In the genomic region with DNA sequence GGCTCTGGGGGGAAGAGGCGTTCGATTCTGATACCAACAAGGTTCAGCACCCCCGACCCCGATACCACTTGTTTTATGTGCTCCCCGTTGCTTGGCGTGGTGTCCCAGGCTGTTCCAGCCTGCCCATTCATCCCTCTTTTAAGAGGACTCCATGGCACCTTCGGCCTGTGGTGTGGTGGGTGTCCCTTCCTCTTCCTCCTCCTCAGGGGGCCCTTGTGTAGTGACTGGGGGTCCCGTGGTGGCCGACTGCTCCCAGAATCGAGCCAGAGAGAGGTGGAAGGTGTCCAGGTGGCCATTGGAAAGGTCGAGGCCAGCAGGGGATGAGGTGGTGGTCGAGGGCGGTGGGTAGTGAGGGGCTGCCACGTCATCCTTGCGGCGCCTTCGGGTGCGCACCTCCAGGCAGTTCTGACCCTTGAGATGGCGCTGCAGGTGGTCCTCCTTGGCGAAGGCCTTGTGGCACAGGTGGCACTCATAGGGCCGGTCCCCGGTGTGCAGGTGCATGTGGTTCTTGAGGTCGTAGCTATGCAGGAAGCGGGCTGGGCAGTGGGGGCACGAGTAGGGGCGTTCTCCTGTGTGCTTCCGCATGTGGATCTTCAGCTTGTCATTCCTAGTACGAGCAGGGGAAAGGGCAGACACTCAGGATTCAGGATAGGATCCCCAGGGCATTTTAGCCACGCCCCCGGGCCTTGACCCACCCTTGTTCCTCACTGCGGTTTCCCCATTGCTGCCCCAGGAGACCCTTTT, we compare ENCODE assay signal across 10 mouse cellular contexts. TPM values are rescaled to one million over a fixed set of nuclear protein-coding genes. Genes with fewer than 3 reads are reported as not detected.
DNase-seq lines count a peak whose midpoint lies in the region; ATAC-seq and TF ChIP-seq lines count a peak whose summit lies in the region.
"Had no signal": no experiment of that assay in that cellular context is flagged by ENCODE, and none has a peak within 500 bp of the region (broad histone marks: within the 10 kb centered on the region; RNA-seq: fewer than 3 reads in every experiment).

No protein-coding gene starts in this region.

- H3K9ac ChIP-seq in heart, embryonic 13.5 days: peak overlapping the region; percentile 86; the same call in 1 of the 2 replicates
- no peak overlapping the region for H3K9ac ChIP-seq in liver, embryonic 12.5 days
- H3K9ac ChIP-seq in forebrain, embryonic 12.5 days: no peak overlapping the region

- peak overlapping the region; percentile 87; the same call in 1 of the 2 replicates for H3K4me2 ChIP-seq in heart, embryonic 13.5 days
- H3K4me2 ChIP-seq in myocyte (ENCODE audit: low read depth): no peak overlapping the region
- H3K4me2 ChIP-seq in liver, embryonic 12.5 days: no peak overlapping the region
- H3K4me2 ChIP-seq in forebrain, embryonic 12.5 days: no peak overlapping the region; the same call in 1 of the 2 replicates

- H3K79me2 ChIP-seq in myocyte (ENCODE audit: control insufficient read depth, insufficient read depth): peaks cover 19% of the 10 kb centered on the region

- no peak overlapping the region for H3K27ac ChIP-seq in heart, embryonic 13.5 days (replicated peaks)
- no peak overlapping the region for H3K27ac ChIP-seq in liver, embryonic 12.5 days
- no peak overlapping the region for H3K27ac ChIP-seq in forebrain, embryonic 12.5 days

- peaks cover 21% of the 10 kb centered on the region for H3K4me1 ChIP-seq in heart, embryonic 13.5 days
- peaks cover 19% of the 10 kb centered on the region for H3K4me1 ChIP-seq in liver, embryonic 12.5 days
- peaks cover 19% of the 10 kb centered on the region for H3K4me1 ChIP-seq in forebrain, embryonic 12.5 days

- no peaks in the 10 kb centered on the region for H3K9me3 ChIP-seq in heart, embryonic 13.5 days
- no peaks in the 10 kb centered on the region for H3K9me3 ChIP-seq in liver, embryonic 12.5 days (replicated peaks)
- no peaks in the 10 kb centered on the region for H3K9me3 ChIP-seq in forebrain, embryonic 12.5 days

- DNase-seq in heart, adult 18-20 months: no peak
- peak; percentile 35 for DNase-seq in CD4-positive helper T cell, adult 2 months (ENCODE audit: low read depth, low spot score)
- DNase-seq in ZHBTc4 (ENCODE audit: low read depth, low spot score): peak; percentile 63
- DNase-seq in layer of hippocampus, postnatal 10 days (ENCODE audit: low spot score in 2 of 2): no peak
- DNase-seq: left cerebral cortex, postnatal 4 days had no signal

- H3K36me3 ChIP-seq in heart, embryonic 13.5 days: peaks cover 26% of the 10 kb centered on the region
- H3K36me3 ChIP-seq in myocyte (ENCODE audit: control insufficient read depth, insufficient read depth): peaks cover 14% of the 10 kb centered on the region
- peaks cover 20% of the 10 kb centered on the region for H3K36me3 ChIP-seq in liver, embryonic 12.5 days
- H3K36me3 ChIP-seq in forebrain, embryonic 12.5 days (replicated peaks): no peaks in the 10 kb centered on the region

- ATAC-seq in heart, embryonic 13.5 days (ENCODE audit: extremely low read depth, insufficient number of reproducible peaks, low FRiP score, low TSS enrichment): no peak
- no peak for ATAC-seq in liver, embryonic 12.5 days
- no peak for ATAC-seq in forebrain, embryonic 12.5 days (ENCODE audit: low FRiP score)
- ATAC-seq: inflammation-experienced regulatory T-cells, adult 6 months had no signal

- TF ChIP-seq POLR2A in myocyte (IDR thresholded peaks at IDR 0.05; ENCODE audit: insufficient read length, low read depth): no peak

- H3K4me3 ChIP-seq in heart, embryonic 13.5 days: no peak overlapping the region
- peak overlapping the region; percentile 7 for H3K4me3 ChIP-seq in myocyte
- H3K4me3 ChIP-seq in liver, embryonic 12.5 days: no peak overlapping the region
- H3K4me3 ChIP-seq in forebrain, embryonic 12.5 days (replicated peaks): no peak overlapping the region

- H3K27me3 ChIP-seq in heart, embryonic 13.5 days (replicated peaks): no peaks in the 10 kb centered on the region
- no peaks in the 10 kb centered on the region for H3K27me3 ChIP-seq in myocyte (ENCODE audit: control insufficient read depth, insufficient read depth, insufficient read length)
- H3K27me3 ChIP-seq in liver, embryonic 12.5 days (replicated peaks): no peaks in the 10 kb centered on the region; the same call in 1 of the 2 replicates
- H3K27me3 ChIP-seq in forebrain, embryonic 12.5 days: no peaks in the 10 kb centered on the region

- WGBS in heart, embryonic 13.5 days: 87% methylated on average over 31 of the region's 31 CpGs
- 78% methylated on average over 31 of the region's 31 CpGs for WGBS in liver, embryonic 12.5 days (ENCODE audit: insufficient replicate concordance)
- WGBS in forebrain, embryonic 12.5 days: 90% methylated on average over 31 of the region's 31 CpGs

- no peak overlapping the region for H3ac ChIP-seq in myocyte (ENCODE audit: control insufficient read depth, insufficient read length)

TF ChIP-seq in myocyte, 11 proteins besides CTCF, POLR2A, EP300 and RAD21:
- TF ChIP-seq SRF (IDR thresholded peaks at IDR 0.05; ENCODE audit: control insufficient read depth, insufficient read length, low read depth) (no peak), MYOG (IDR thresholded peaks at IDR 0.05; ENCODE audit: control insufficient read depth in 1 of 3, insufficient read depth in 1 of 3, insufficient read length in 2 of 3, low read depth in 2 of 3) (no peak), MAX (IDR thresholded peaks at IDR 0.05; ENCODE audit: low read depth) (no peak), POLR2AphosphoS2 (IDR thresholded peaks at IDR 0.05; ENCODE audit: insufficient read length, low read depth) (peak; percentile 53), CEBPB (IDR thresholded peaks at IDR 0.05; ENCODE audit: insufficient read depth, poor library complexity, severe bottlenecking) (no peak), REST (IDR thresholded peaks at IDR 0.05; ENCODE audit: insufficient read depth, insufficient read length) (no peak)

RNA-seq across cellular contexts. Expression of gene Dcst1, which starts 14.5 kb away (rescaled TPM):
- polyA plus RNA-seq in heart, embryonic 13.5 days (2015; fragmentation: Nextera tagmentation; extraction: Ambion mirVana): 0.09 and 0.10 TPM in 2 replicates
- total RNA-seq in heart, adult 18-20 months (2021): not detected
- polyA plus RNA-seq in myocyte (2012; fragmentation: generic; extraction: Trizol): 0.41 TPM
- under 1 TPM in 1 of 2 experiments, not detected in 1; 0.59 TPM for total RNA-seq in layer of hippocampus, postnatal 10 days (2021)
- not detected in 2 replicates for polyA plus RNA-seq in liver, embryonic 12.5 days (2016; fragmentation: Nextera tagmentation; extraction: Ambion mirVana)
- polyA plus RNA-seq in forebrain, embryonic 12.5 days (2016; fragmentation: Nextera tagmentation; extraction: Ambion mirVana): 0.36 and 0.54 TPM in 2 replicates

RNA-seq across cellular contexts. Expression of gene Zbtb7b, which starts 15.0 kb away (rescaled TPM):
- polyA plus RNA-seq in heart, embryonic 13.5 days (2015; fragmentation: Nextera tagmentation; extraction: Ambion mirVana): 1.9 and 2.1 TPM in 2 replicates
- total RNA-seq in heart, adult 18-20 months (2021): 10 to 100 TPM; 21.3 to 23.3 TPM
- polyA plus RNA-seq in myocyte (2012; fragmentation: generic; extraction: Trizol): 47.0 TPM
- 1 to 10 TPM; 6.6 to 8.7 TPM for total RNA-seq in layer of hippocampus, postnatal 10 days (2021)
- polyA plus RNA-seq in liver, embryonic 12.5 days (2016; fragmentation: Nextera tagmentation; extraction: Ambion mirVana): 1.2 and 1.6 TPM in 2 replicates
- polyA plus RNA-seq in forebrain, embryonic 12.5 days (2016; fragmentation: Nextera tagmentation; extraction: Ambion mirVana): 0.45 and 0.62 TPM in 2 replicates

RNA-seq across cellular contexts. Expression of gene Dcst2, which starts 17.8 kb away (rescaled TPM):
- polyA plus RNA-seq in heart, embryonic 13.5 days (2015; fragmentation: Nextera tagmentation; extraction: Ambion mirVana): 0.08 TPM in 1 of 2 replicates, not detected in the other
- total RNA-seq in heart, adult 18-20 months (2021): not detected
- polyA plus RNA-seq in myocyte (2012; fragmentation: generic; extraction: Trizol): 0.01 TPM
- under 1 TPM; 0.51 to 0.71 TPM for total RNA-seq in layer of hippocampus, postnatal 10 days (2021)
- polyA plus RNA-seq in liver, embryonic 12.5 days (2016; fragmentation: Nextera tagmentation; extraction: Ambion mirVana): 0.05 and 0.06 TPM in 2 replicates
- polyA plus RNA-seq in forebrain, embryonic 12.5 days (2016; fragmentation: Nextera tagmentation; extraction: Ambion mirVana): 0.13 and 0.22 TPM in 2 replicates

RNA-seq across cellular contexts. Expression of gene Lenep, which starts 23.0 kb away (rescaled TPM):
- polyA plus RNA-seq in heart, embryonic 13.5 days (2015; fragmentation: Nextera tagmentation; extraction: Ambion mirVana): 0.75 TPM in 1 of 2 replicates, not detected in the other
- 1 to 10 TPM in 1 of 2 experiments, not detected in 1; 1.0 TPM for total RNA-seq in heart, adult 18-20 months (2021)
- polyA plus RNA-seq in myocyte (2012; fragmentation: generic; extraction: Trizol): not detected
- total RNA-seq in layer of hippocampus, postnatal 10 days (2021): 1 to 10 TPM in 1 of 2 experiments, not detected in 1; 3.5 TPM
- polyA plus RNA-seq in liver, embryonic 12.5 days (2016; fragmentation: Nextera tagmentation; extraction: Ambion mirVana): not detected in 2 replicates
- polyA plus RNA-seq in forebrain, embryonic 12.5 days (2016; fragmentation: Nextera tagmentation; extraction: Ambion mirVana): 0.24 and 2.0 TPM in 2 replicates

RNA-seq across cellular contexts. Expression of gene Adam15, which starts 29.8 kb away (rescaled TPM):
- polyA plus RNA-seq in heart, embryonic 13.5 days (2015; fragmentation: Nextera tagmentation; extraction: Ambion mirVana): 58.3 and 58.9 TPM in 2 replicates
- 10 to 100 TPM; 45.5 to 47.0 TPM for total RNA-seq in heart, adult 18-20 months (2021)
- polyA plus RNA-seq in myocyte (2012; fragmentation: generic; extraction: Trizol): 78.4 TPM
- 100 to 1,000 TPM; 102 to 105 TPM for total RNA-seq in layer of hippocampus, postnatal 10 days (2021)
- 14.1 and 14.5 TPM in 2 replicates for polyA plus RNA-seq in liver, embryonic 12.5 days (2016; fragmentation: Nextera tagmentation; extraction: Ambion mirVana)
- polyA plus RNA-seq in forebrain, embryonic 12.5 days (2016; fragmentation: Nextera tagmentation; extraction: Ambion mirVana): 22.7 and 28.2 TPM in 2 replicates

Comparison
In these comparisons a context has a peak if more than half of its experiments do, and no peak if none do; other contexts are left out.
1. DNase-seq: peak in CD4-positive helper T cell, adult 2 months (single experiment) and ZHBTc4 (single experiment); none in heart, adult 18-20 months (0 of 2) and layer of hippocampus, postnatal 10 days (0 of 2).
2. RNA of gene Zbtb7b, which starts 15.0 kb away (polyA plus RNA-seq): 47.0 TPM in myocyte (single experiment); 1.9 to 2.1 TPM in heart, embryonic 13.5 days, 1.2 to 1.6 TPM in liver, embryonic 12.5 days and 0.45 to 0.62 TPM in forebrain, embryonic 12.5 days; every median in the first group is over 10 times any median in the second.